Mouse (Mus musculus) CH12.LX (cell line): ENCODE results near the gene BC049715. TPM values are rescaled to one million over a fixed set of nuclear protein-coding genes. Genes with fewer than 3 reads are reported as not detected.

Experiments used
- DNase-seq: peaks from one replicate; pipeline ENCODE4 v3.0.0-alpha.2; 2013; ENCODE audit errors: extremely low read depth
- H3K27ac ChIP-seq: 2 replicates; pipeline ENCODE4 v1.5.1; 2012; ENCODE audit warnings: low read depth, mild to moderate bottlenecking, control low read depth, moderate library complexity; ENCODE audit not compliant: insufficient read depth
- H3K27me3 ChIP-seq: replicated peaks from 2 replicates; pipeline ENCODE3; 2012; ENCODE audit warnings: inconsistent platforms
- H3K36me3 ChIP-seq, 2 experiments: replicated peaks in 1 of 2; 2 replicates each; pipeline versions ENCODE3 to v1.6.1; 2012; ENCODE audit warnings: inconsistent platforms in 1 of 2, low read length in 1 of 2, mild to moderate bottlenecking in 1 of 2, mixed read lengths in 1 of 2, moderate library complexity in 1 of 2; ENCODE audit not compliant: control insufficient read depth in 1 of 2, insufficient read depth in 1 of 2
- H3K4me1 ChIP-seq, 2 experiments: 2 replicates each; pipeline ENCODE4 v1.6.1; 2012; ENCODE audit warnings: inconsistent platforms in 1 of 2, moderate library complexity in 1 of 2; ENCODE audit not compliant: insufficient read depth in 2 of 2, control insufficient read depth in 1 of 2
- H3K4me2 ChIP-seq: 2 replicates; pipeline ENCODE4 v1.6.1; 2012; ENCODE audit warnings: low read depth, mild to moderate bottlenecking, control low read depth; ENCODE audit not compliant: poor library complexity, insufficient read depth, severe bottlenecking
- H3K4me3 ChIP-seq, 3 experiments: fragments of 150-350 bp in 1 of 3; sonication (generic) in 1 of 3; replicated peaks in 1 of 3; 2 replicates each; pipeline versions ENCODE3 to v1.5.1; 2011 to 2012; ENCODE audit warnings: low read depth in 2 of 3, low read length in 2 of 3, mild to moderate bottlenecking in 2 of 3, moderate library complexity in 2 of 3, control low read depth in 1 of 3, improper control_type of control experiment in 1 of 3, inconsistent platforms in 1 of 3, mixed read lengths in 1 of 3; ENCODE audit not compliant: poor library complexity in 1 of 3
- H3K79me2 ChIP-seq: replicated peaks from 2 replicates; pipeline ENCODE4 v1.6.1; 2012; ENCODE audit warnings: mild to moderate bottlenecking, moderate library complexity; ENCODE audit not compliant: control insufficient read depth, poor library complexity, insufficient read depth, severe bottlenecking; ENCODE audit errors: extremely low read depth
- H3K9ac ChIP-seq: 2 replicates; pipeline ENCODE4 v1.6.1; 2012; ENCODE audit warnings: low read depth, mild to moderate bottlenecking, control low read depth, moderate library complexity; ENCODE audit not compliant: insufficient read depth
- H3K9me3 ChIP-seq: replicated peaks from 2 replicates; pipeline ENCODE3; 2012; ENCODE audit warnings: low read length, inconsistent platforms, mixed read lengths
- BHLHE40 ChIP-seq: IDR thresholded peaks from 2 replicates; pipeline ENCODE4 v1.6.1; 2011; ENCODE audit warnings: mild to moderate bottlenecking, low read depth, low read length, improper control_type of control experiment
- CHD1 ChIP-seq: IDR thresholded peaks from 2 replicates; pipeline ENCODE4 v1.6.1; 2012; ENCODE audit warnings: low read depth, low read length, improper control_type of control experiment, inconsistent platforms
- CHD2 ChIP-seq: IDR thresholded peaks from 2 replicates; pipeline ENCODE4 v1.6.1; 2011; ENCODE audit warnings: low read length, improper control_type of control experiment
- CTCF ChIP-seq, 2 experiments: IDR thresholded peaks in 1 of 2; conservative IDR thresholded peaks in 1 of 2; 2 replicates each; pipeline ENCODE4 v1.5.1; 2011 to 2012; ENCODE audit warnings: low read depth in 2 of 2, low read length in 2 of 2, improper control_type of control experiment in 1 of 2, inconsistent platforms in 1 of 2, mild to moderate bottlenecking in 1 of 2, moderate library complexity in 1 of 2
- E2F4 ChIP-seq: IDR thresholded peaks from 2 replicates; pipeline ENCODE4 v1.6.1; 2011; ENCODE audit warnings: low read depth, low read length, improper control_type of control experiment; ENCODE audit not compliant: insufficient replicate concordance
- ELF1 ChIP-seq: IDR thresholded peaks from 2 replicates; pipeline ENCODE4 v1.6.1; 2014; ENCODE audit warnings: low read depth, mild to moderate bottlenecking, inconsistent platforms, low read length, improper control_type of control experiment
- EP300 ChIP-seq: IDR thresholded peaks from 2 replicates; pipeline ENCODE4 v1.6.1; 2011; ENCODE audit warnings: low read length, improper control_type of control experiment
- ETS1 ChIP-seq: conservative IDR thresholded peaks from 2 replicates; pipeline ENCODE4 v1.6.1; 2012; ENCODE audit warnings: low read depth, mild to moderate bottlenecking, inconsistent platforms, low read length, improper control_type of control experiment, moderate library complexity
- GABPA ChIP-seq: IDR thresholded peaks from 2 replicates; pipeline ENCODE4 v1.6.1; 2012; ENCODE audit warnings: low read depth, low read length, improper control_type of control experiment, inconsistent platforms; ENCODE audit not compliant: insufficient replicate concordance
- HCFC1 ChIP-seq: IDR thresholded peaks from 2 replicates; pipeline ENCODE4 v1.6.1; 2012; ENCODE audit warnings: low read depth, mild to moderate bottlenecking, inconsistent platforms, low read length, improper control_type of control experiment
- IRF4 ChIP-seq: IDR thresholded peaks from 2 replicates; pipeline ENCODE4 v1.6.1; 2014; ENCODE audit warnings: low read depth, mild to moderate bottlenecking, inconsistent platforms, low read length, improper control_type of control experiment
- JUN ChIP-seq: IDR thresholded peaks from 2 replicates; pipeline ENCODE4 v1.6.1; 2011; ENCODE audit warnings: low read depth, mild to moderate bottlenecking, low read length, improper control_type of control experiment, moderate library complexity; ENCODE audit not compliant: insufficient read depth
- JUND ChIP-seq: conservative IDR thresholded peaks from 2 replicates; pipeline ENCODE4 v1.6.1; 2011; ENCODE audit warnings: low read depth, low read length, improper control_type of control experiment
- KAT2A ChIP-seq: IDR thresholded peaks from 2 replicates; pipeline ENCODE4 v1.6.1; 2012; ENCODE audit warnings: low read length, improper control_type of control experiment, inconsistent platforms; ENCODE audit not compliant: insufficient replicate concordance
- MAFK ChIP-seq: IDR thresholded peaks from 2 replicates; pipeline ENCODE4 v1.6.1; 2011; ENCODE audit warnings: low read length, improper control_type of control experiment; ENCODE audit not compliant: insufficient replicate concordance
- MAX ChIP-seq: IDR thresholded peaks from 2 replicates; pipeline ENCODE4 v1.6.1; 2011; ENCODE audit warnings: low read length, improper control_type of control experiment
- MAZ ChIP-seq: IDR thresholded peaks from 2 replicates; pipeline ENCODE4 v1.6.1; 2012; ENCODE audit warnings: low read depth, mild to moderate bottlenecking, inconsistent platforms, low read length, improper control_type of control experiment, moderate library complexity
- MEF2A ChIP-seq: IDR thresholded peaks from 2 replicates; pipeline ENCODE4 v1.6.1; 2014; ENCODE audit warnings: low read depth, mild to moderate bottlenecking, inconsistent platforms, low read length, improper control_type of control experiment, borderline replicate concordance
- MXI1 ChIP-seq: IDR thresholded peaks from 2 replicates; pipeline ENCODE4 v1.6.1; 2011; ENCODE audit warnings: mild to moderate bottlenecking, low read depth, low read length, improper control_type of control experiment
- MYC ChIP-seq: IDR thresholded peaks from 2 replicates; pipeline ENCODE4 v1.6.1; 2011; ENCODE audit warnings: low read depth, mild to moderate bottlenecking, improper control_type of control experiment, low read length
- NELFE ChIP-seq: IDR thresholded peaks from 2 replicates; pipeline ENCODE4 v1.6.1; 2011; ENCODE audit warnings: low read depth, low read length, improper control_type of control experiment
- NRF1 ChIP-seq: IDR thresholded peaks from 2 replicates; pipeline ENCODE4 v1.6.1; 2014; ENCODE audit warnings: low read depth, mild to moderate bottlenecking, inconsistent platforms, low read length, improper control_type of control experiment, moderate library complexity
- PAX5 ChIP-seq: IDR thresholded peaks from 2 replicates; pipeline ENCODE4 v1.6.1; 2012; ENCODE audit warnings: low read length, inconsistent platforms, mixed read lengths
- POLR2A ChIP-seq: IDR thresholded peaks from 2 replicates; pipeline ENCODE4 v1.6.1; 2011; ENCODE audit warnings: low read depth, mild to moderate bottlenecking, improper control_type of control experiment, low read length
- POLR2AphosphoS2 ChIP-seq: IDR thresholded peaks from 2 replicates; pipeline ENCODE4 v1.6.1; 2011; ENCODE audit warnings: low read depth, low read length, improper control_type of control experiment
- RAD21 ChIP-seq: IDR thresholded peaks from 2 replicates; pipeline ENCODE4 v1.6.1; 2011; ENCODE audit warnings: low read depth, mild to moderate bottlenecking, low read length, improper control_type of control experiment, moderate library complexity
- RCOR1 ChIP-seq: conservative IDR thresholded peaks from 2 replicates; pipeline ENCODE4 v1.6.1; 2012; ENCODE audit warnings: low read depth, mild to moderate bottlenecking, inconsistent platforms, low read length, improper control_type of control experiment
- SIN3A ChIP-seq: IDR thresholded peaks from 2 replicates; pipeline ENCODE4 v1.6.1; 2012; ENCODE audit warnings: low read length, improper control_type of control experiment, inconsistent platforms
- SMC3 ChIP-seq: IDR thresholded peaks from 2 replicates; pipeline ENCODE4 v1.6.1; 2011; ENCODE audit warnings: low read depth, low read length, improper control_type of control experiment
- TBP ChIP-seq: conservative IDR thresholded peaks from 2 replicates; pipeline ENCODE4 v1.6.1; 2011; ENCODE audit warnings: low read depth, low read length, improper control_type of control experiment
- TCF12 ChIP-seq: IDR thresholded peaks from 2 replicates; pipeline ENCODE4 v1.6.1; 2014; ENCODE audit warnings: low read depth, mild to moderate bottlenecking, inconsistent platforms, low read length, improper control_type of control experiment
- UBTF ChIP-seq: IDR thresholded peaks from 2 replicates; pipeline ENCODE4 v1.6.1; 2012; ENCODE audit warnings: low read depth, mild to moderate bottlenecking, inconsistent platforms, low read length, improper control_type of control experiment, moderate library complexity
- USF1 ChIP-seq: IDR thresholded peaks from 2 replicates; pipeline ENCODE4 v1.6.1; 2014; ENCODE audit warnings: low read depth, mild to moderate bottlenecking, inconsistent platforms, low read length, improper control_type of control experiment
- USF2 ChIP-seq: conservative IDR thresholded peaks from 2 replicates; pipeline ENCODE4 v1.6.1; 2011; ENCODE audit warnings: low read depth, low read length, improper control_type of control experiment
- ZC3H11A ChIP-seq: IDR thresholded peaks from 2 replicates; pipeline ENCODE4 v1.6.1; 2012; ENCODE audit warnings: low read depth, mild to moderate bottlenecking, inconsistent platforms, low read length, improper control_type of control experiment
- ZKSCAN1 ChIP-seq: IDR thresholded peaks from 2 replicates; pipeline ENCODE4 v1.6.1; 2012; ENCODE audit warnings: low read depth, inconsistent platforms, low read length, improper control_type of control experiment, borderline replicate concordance
- ZMIZ1 ChIP-seq: IDR thresholded peaks from 2 replicates; pipeline ENCODE4 v1.6.1; 2012; ENCODE audit warnings: low read depth, mild to moderate bottlenecking, inconsistent platforms, low read length, improper control_type of control experiment
- ZNF384 ChIP-seq: IDR thresholded peaks from 2 replicates; pipeline ENCODE4 v1.6.1; 2012; ENCODE audit warnings: low read depth, low read length, improper control_type of control experiment, inconsistent platforms
- dilution Hi-C: fragments of 300-500 bp; cut with MboI; formaldehyde crosslinking; loops from 2 replicates; pipeline ENCODE4 v1.14.3; 2020; ENCODE audit warnings: low sequenced_read_pairs; ENCODE audit not compliant: extremely low pct_unique_long_range_greater_than_20kb, extremely low pct_ligation_motif_present
- in situ Hi-C: fragments of 300-500 bp; cut with MboI; formaldehyde crosslinking; loops from 3 replicates; pipeline ENCODE4 v1.14.3; 2019; ENCODE audit warnings: low sequenced_read_pairs, low pct_ligation_motif_present, low pct_unique_long_range_greater_than_20kb, mixed read lengths
- polyA plus RNA-seq: library from polyadenylated mRNA; unstranded; fragments of >175 nt; gene quantifications from 2 replicates; pipeline ENCODE4 v1.2.1, GENCODE M21; 2012; ENCODE audit warnings: low read depth; ENCODE audit not compliant: insufficient read length
- total RNA-seq, 2 experiments: library from RNA; depleted of rRNA; stranded (reverse); fragments of 300-350 nt in 1 of 2; fragments of >200 nt in 1 of 2; gene quantifications; 2 replicates each; pipeline ENCODE4 v1.2.3; 2012 to 2014

The BC049715 gene
- total and polyA plus RNA-seq, 3 experiments, result 8.8 to 13.5 (median 9.9) TPM

DNA sequence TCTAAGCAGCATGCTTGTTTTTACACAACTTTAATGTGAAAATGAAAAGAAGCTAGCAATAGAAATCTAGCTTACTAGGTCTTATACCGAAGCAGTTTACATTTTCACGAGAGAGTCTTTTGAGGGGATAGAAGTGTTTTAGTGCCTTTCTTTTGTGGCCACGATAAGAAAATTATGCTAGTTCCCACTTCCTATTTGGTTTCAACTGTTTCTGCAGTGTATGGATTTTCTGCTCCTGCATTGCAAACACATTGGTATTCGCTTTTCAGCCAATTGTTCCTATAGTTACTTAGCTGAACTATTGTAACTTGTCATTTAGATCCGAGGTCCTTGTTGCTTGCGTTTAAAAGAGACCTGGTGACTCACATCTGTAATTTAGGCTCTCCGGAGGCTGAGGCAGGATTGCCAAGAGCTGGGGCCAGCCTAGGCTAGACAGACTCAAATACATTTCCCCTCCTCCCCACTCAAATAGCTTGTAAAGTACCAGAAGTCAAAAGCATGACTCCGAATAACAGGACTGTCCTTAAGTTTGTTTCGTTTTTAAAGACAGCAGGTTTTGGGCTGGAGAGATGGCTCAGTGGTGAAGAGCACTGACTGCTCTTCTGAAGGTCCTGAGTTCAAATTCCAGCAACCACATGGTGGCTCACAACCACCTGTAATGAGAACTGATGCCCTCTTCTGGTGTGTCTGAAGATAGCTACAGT is 22.6 kb upstream of the BC049715 start:
- TF ChIP-seq USF1 (no peak), PAX5 (no peak), ETS1 (no peak), BHLHE40 (no peak), RAD21 (no peak), MEF2A (no peak), JUN (no peak), NRF1 (no peak), GABPA (no peak), UBTF (no peak), POLR2AphosphoS2 (no peak), POLR2A (no peak), CTCF (conservative IDR thresholded peaks at IDR 0.05 in 1 of 2, IDR thresholded peaks at IDR 0.05 in 1 of 2; ENCODE audit: low read depth in 2 of 2, low read length in 2 of 2) (peak in 1 of 2 experiments; percentile 28; a peak in 1 of 4 replicates), TBP (no peak), MYC (peak; percentile 66), ZNF384 (peak; percentile 40; the same call in 1 of the 2 replicates), ZMIZ1 (no peak), RCOR1 (peak; percentile 14; the same call in 1 of the 2 replicates), ELF1 (no peak), IRF4 (no peak), NELFE (0 out of 2 replicates have a peak, but pooled peaks have one; percentile 38), MAX (no peak), KAT2A (no peak), SMC3 (no peak), HCFC1 (no peak; the same call in 1 of the 2 replicates), MAFK (no peak), CHD2 (peak; percentile 9; the same call in 1 of the 2 replicates), EP300 (peak; percentile 39; the same call in 1 of the 2 replicates), CHD1 (no peak; the same call in 1 of the 2 replicates), JUND (no peak), MXI1 (no peak), TCF12 (no peak), MAZ (no peak), ZC3H11A (no peak), ZKSCAN1 (no peak), USF2 (no peak), SIN3A (no peak), E2F4 (no peak)
- Histone ChIP-seq H3K4me3 (peak overlapping the region; percentile 33 to 56 (median 48)), H3K27ac (peak overlapping the region; percentile 70), H3K9me3 (no peaks in the 10 kb centered on the region), H3K9ac (peak overlapping the region; percentile 78), H3K27me3 (no peaks in the 10 kb centered on the region), H3K4me2 (peak overlapping the region; percentile 34), H3K79me2 (peaks cover 16% of the 10 kb centered on the region), H3K4me1 (peaks cover 2 to 38% of the 10 kb centered on the region in 2 experiments; a peak in 2 of 4 replicates), H3K36me3 (no peaks in the 10 kb centered on the region)
- DNase-seq, result peak; percentile 69
- dilution Hi-C loops, result no loop called here
- in situ Hi-C loops, result no loop called here
